Mouse (Mus musculus): ENCODE measurements around the gene Cyfip1. TPM values are rescaled to one million over a fixed set of nuclear protein-coding genes. Genes with fewer than 3 reads are reported as not detected.

Gene Cyfip1
- 81.3 and 83.7 TPM in 2 replicates for polyA plus RNA-seq (2016; fragmentation: Nextera tagmentation; extraction: Ambion mirVana)

DNA sequence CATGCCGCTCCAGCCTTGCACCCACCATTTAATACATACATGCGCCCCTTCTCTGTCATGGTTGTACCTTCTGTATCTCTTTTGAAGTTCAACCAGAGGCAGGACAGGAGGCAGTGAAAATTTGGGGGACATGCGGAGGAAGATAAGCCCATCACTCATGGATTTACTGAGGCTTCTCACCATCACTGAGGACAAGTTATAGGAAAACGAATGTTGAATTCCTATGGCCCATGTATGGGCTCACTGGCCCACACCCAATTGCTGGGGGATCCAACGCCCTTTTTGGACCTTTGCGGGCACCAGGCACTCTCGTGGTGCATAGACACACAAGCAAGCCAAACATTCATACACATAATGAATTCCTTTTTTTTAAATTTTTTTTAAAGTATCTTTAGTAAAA is at the start of gene Cyfip1:
Gene Cyfip1 (plus strand): TSS at position 301 of the 400 bp plus-strand sequence.
- Histone ChIP-seq H3K4me2 (replicated peaks) (peak within 1 kb of the TSS; percentile 61), H3K27ac (peak within 1 kb of the TSS; percentile 87), H3K9ac (peak within 1 kb of the TSS; percentile 71), H3K36me3 (no peaks in the 10 kb centered on the region), H3K4me3 (peak within 1 kb of the TSS; percentile 83), H3K9me3 (replicated peaks) (no peaks in the 10 kb centered on the region), H3K4me1 (peaks cover 7% of the 10 kb centered on the region; the same call in 1 of the 2 replicates), H3K27me3 (no peaks in the 10 kb centered on the region)
- peak; percentile 0; the same call in 1 of the 2 replicates for ATAC-seq (ENCODE audit: low FRiP score)
- WGBS = 48% methylated on average over 7 of the region's 7 CpGs

DNA sequence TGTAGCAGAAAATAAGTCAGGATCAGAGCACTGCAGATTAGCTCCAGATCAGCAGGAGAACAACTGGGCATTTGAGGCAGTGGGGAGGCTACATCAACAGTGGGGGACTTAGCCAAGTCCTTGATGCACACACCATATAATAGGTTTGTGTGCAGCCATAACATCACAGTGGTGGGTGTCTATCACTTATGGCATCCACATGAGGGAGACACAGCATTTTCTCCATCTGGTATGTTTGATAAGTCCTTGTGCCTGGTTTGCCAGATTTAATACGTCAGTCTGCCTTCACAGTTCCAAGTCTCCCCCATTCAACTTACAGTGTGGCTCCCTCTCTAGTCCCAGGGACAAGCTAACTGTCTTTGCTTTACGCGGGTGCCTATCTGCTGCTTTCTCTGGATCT is 49.3 kb upstream of the Cyfip1 start:
- WGBS = 81% methylated on average over 3 of the region's 3 CpGs
- ATAC-seq (ENCODE audit: low FRiP score) = no peak
- H3K9ac ChIP-seq = no peak overlapping the region

DNA sequence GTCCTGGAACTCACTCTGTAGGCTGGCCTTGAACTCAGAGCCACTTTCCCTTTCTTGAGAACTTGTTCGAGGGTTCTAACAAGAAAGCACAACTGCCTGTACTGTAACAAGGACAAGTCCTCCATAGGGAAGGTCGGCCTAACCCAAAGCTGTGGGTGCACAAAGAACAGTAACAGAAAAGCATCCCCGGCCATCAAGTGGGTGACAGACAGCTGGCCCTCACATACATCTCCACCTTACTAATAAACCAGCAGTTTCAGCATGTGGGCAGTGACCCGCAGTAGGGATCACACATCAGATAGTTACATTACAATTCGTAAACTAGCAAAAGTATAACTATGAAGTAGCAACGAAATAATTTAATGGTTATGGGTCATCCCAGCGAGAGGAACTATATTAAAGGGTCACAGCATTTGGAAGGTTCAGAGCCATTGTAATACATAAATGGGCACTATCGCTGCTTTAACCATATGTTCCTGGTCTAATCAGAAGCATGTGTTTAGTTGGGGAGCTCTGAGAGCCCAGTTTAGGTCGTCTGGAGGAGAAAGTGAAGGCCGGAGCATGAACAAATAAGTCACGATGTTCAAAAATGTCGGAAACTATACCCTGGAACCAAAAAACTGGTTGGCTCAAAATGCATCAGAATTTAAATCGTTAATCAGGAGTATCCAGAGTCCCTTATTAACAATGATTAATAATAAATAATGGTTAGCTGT is 48.2 kb upstream of the Cyfip1 start:
- H3K4me2 ChIP-seq (replicated peaks) = peak overlapping the region; percentile 72
- 36% methylated on average over 13 of the region's 13 CpGs for WGBS
- peaks cover 20% of the 10 kb centered on the region for H3K36me3 ChIP-seq
- peak; percentile 53 for ATAC-seq (ENCODE audit: low FRiP score)
- peak overlapping the region; percentile 77 for H3K4me3 ChIP-seq
- H3K4me1 ChIP-seq = peaks cover 16% of the 10 kb centered on the region
- H3K9ac ChIP-seq = peak overlapping the region; percentile 90
- H3K27ac ChIP-seq = peak overlapping the region; percentile 36
- H3K27me3 ChIP-seq = no peaks in the 10 kb centered on the region
- no peaks in the 10 kb centered on the region for H3K9me3 ChIP-seq (replicated peaks)

More for the DNA sequence above, 49.3 kb upstream of the Cyfip1 start:
- H3K4me3 ChIP-seq = no peak overlapping the region
- no peaks in the 10 kb centered on the region for H3K27me3 ChIP-seq
- H3K4me1 ChIP-seq = peaks cover 16% of the 10 kb centered on the region
- H3K9me3 ChIP-seq (replicated peaks) = no peaks in the 10 kb centered on the region
- no peak overlapping the region for H3K4me2 ChIP-seq (replicated peaks)
- H3K27ac ChIP-seq = no peak overlapping the region
- peaks cover 14% of the 10 kb centered on the region for H3K36me3 ChIP-seq

DNA sequence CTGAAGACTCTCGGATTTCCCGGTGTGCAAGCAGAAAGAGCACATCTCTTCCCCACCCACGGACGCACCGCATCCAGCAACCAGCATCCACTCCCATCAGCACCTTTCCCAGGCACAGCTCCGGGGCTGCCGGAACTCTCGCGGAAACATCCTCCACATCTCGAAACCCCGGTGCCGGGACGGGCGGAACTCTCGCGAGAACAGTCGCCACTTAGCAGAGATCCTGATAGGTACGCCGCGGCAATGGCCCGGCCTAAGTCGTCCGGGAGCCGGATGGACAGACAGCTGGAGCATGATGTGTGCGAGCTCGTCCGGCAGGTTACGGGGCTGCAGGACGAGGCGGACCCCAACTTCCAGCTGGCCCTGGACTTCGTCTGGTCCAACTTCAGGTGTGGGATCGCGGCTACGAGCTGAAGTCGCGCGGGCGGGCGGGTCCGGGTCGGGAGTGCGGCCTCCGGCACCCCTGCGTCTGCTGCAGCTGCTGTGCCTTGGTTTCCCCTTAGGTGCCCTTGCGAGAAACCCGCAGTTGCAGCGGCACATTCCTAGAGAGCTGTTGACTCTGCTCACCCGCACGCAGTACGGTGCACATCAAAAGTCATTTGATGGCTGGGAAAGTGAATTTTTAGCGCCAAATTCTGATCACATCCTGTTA is 47.5 kb upstream of the Cyfip1 start, which contains the start of gene Tubgcp5:
Gene Tubgcp5 (plus strand): TSS at position 203 of the 652 bp plus-strand sequence.
- Histone ChIP-seq H3K4me1 (peaks cover 16% of the 10 kb centered on the region), H3K9ac (peak within 1 kb of the TSS; percentile 90), H3K4me2 (replicated peaks) (peak within 1 kb of the TSS; percentile 72), H3K27me3 (no peaks in the 10 kb centered on the region), H3K9me3 (replicated peaks) (no peaks in the 10 kb centered on the region), H3K36me3 (peaks cover 22% of the 10 kb centered on the region), H3K4me3 (peak within 1 kb of the TSS; percentile 77), H3K27ac (peak within 1 kb of the TSS; percentile 82)
- WGBS = 0% methylated on average over 51 of the region's 51 CpGs
- peak; percentile 99 for ATAC-seq (ENCODE audit: low FRiP score)

DNA sequence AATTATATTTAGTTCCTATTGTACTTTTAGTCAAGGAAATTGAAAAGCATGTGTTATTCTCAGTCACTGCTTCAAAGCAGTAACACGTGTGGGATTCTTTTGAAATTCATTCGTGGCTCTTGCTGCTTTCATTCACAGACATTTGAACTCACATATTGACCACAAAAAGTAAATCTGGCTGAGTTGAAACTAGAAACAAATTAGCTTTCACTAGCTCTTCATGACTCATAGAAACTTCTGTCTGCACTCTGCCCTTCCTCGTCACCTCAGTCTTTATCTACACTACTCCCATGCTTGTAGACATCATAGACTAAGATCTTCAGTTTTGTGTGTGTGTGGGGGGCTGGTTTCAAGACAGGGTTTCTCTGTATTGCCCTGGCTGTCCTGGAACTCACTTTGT is 41.6 kb upstream of the Cyfip1 start:
- WGBS = 86% methylated on average over 3 of the region's 3 CpGs

DNA sequence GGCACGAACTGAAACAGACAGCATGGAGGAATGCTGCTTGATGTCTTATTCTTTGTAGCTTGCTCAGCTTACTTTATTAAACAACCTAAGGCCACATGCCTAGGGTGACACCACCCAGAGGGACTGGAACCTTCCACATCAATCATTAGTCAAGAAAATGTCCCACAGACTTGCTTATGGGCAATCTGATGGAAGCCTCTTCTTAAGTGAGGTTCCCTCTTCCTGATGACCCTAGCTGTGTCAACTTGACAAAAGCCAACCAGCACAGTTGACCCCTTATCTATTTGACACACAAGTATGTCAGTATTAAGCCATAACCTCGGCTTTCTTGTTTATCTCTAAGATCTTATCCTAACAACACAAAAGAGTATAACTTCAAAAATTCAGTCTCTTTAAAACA is 31.6 kb upstream of the Cyfip1 start:
- H3K27ac ChIP-seq = no peak overlapping the region
- no peak overlapping the region for H3K4me2 ChIP-seq (replicated peaks)
- H3K27me3 ChIP-seq = no peaks in the 10 kb centered on the region
- no peak for ATAC-seq (ENCODE audit: low FRiP score)
- no peaks in the 10 kb centered on the region for H3K9me3 ChIP-seq (replicated peaks)
- 94% methylated on average over 2 of the region's 2 CpGs for WGBS
- H3K36me3 ChIP-seq = peaks cover 81% of the 10 kb centered on the region
- H3K9ac ChIP-seq = no peak overlapping the region
- H3K4me1 ChIP-seq = no peaks in the 10 kb centered on the region
- H3K4me3 ChIP-seq = no peak overlapping the region

More for the DNA sequence above, 41.6 kb upstream of the Cyfip1 start:
- Histone ChIP-seq H3K27ac (no peak overlapping the region), H3K36me3 (peaks cover 67% of the 10 kb centered on the region), H3K4me2 (replicated peaks) (no peak overlapping the region), H3K9me3 (replicated peaks) (no peaks in the 10 kb centered on the region), H3K4me1 (peaks cover 6% of the 10 kb centered on the region), H3K4me3 (no peak overlapping the region), H3K9ac (no peak overlapping the region), H3K27me3 (no peaks in the 10 kb centered on the region)
- no peak for ATAC-seq (ENCODE audit: low FRiP score)

DNA sequence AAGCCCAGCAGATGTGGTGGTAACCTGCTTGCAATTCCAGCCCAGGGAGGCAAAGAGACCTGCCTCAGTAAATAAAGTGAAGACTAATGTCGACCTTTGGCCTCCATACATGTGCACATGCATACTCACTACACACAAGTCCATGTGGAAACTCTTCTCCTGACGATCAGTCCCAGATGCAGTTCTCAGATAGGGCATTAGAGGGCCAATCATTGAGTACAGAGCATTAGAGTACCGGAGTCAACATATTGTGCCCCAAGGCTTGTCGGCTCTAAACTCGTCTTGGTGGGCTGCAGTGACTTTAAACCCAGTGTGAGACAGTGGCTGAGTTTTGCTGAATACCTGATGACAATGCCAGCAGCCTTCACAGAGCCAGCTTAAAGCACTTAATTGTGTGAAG is 17.1 kb upstream of the Cyfip1 start:
- Histone ChIP-seq H3K9ac (no peak overlapping the region), H3K4me2 (replicated peaks) (no peak overlapping the region), H3K4me1 (no peaks in the 10 kb centered on the region), H3K4me3 (no peak overlapping the region), H3K27me3 (no peaks in the 10 kb centered on the region), H3K9me3 (replicated peaks) (no peaks in the 10 kb centered on the region), H3K36me3 (peaks cover 80% of the 10 kb centered on the region), H3K27ac (no peak overlapping the region)
- 88% methylated on average over 5 of the region's 5 CpGs for WGBS
- ATAC-seq (ENCODE audit: low FRiP score) = no peak

DNA sequence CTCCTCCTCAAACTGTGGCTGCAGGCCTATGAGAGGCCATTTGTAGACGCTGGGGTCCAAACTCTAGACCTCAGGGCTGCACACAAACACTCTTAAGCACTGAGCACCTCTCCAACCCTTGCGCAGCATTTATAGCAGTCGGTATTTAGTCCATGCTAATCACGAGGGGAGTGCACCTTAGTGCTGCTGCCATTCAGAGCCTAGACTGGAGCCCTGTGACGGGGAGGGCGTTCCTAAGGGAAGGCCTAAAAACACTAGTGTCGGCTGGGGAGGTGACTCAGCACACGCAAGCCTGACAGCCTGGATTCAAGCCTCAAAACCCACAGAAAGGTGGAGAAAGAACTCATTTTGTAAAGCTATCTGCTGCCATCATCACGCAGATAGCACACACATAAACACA is 14.0 kb upstream of the Cyfip1 start:
- peaks cover 61% of the 10 kb centered on the region for H3K36me3 ChIP-seq
- H3K27me3 ChIP-seq = no peaks in the 10 kb centered on the region
- ATAC-seq (ENCODE audit: low FRiP score) = no peak
- H3K27ac ChIP-seq = no peak overlapping the region
- no peak overlapping the region for H3K4me3 ChIP-seq
- 90% methylated on average over 9 of the region's 9 CpGs for WGBS
- no peaks in the 10 kb centered on the region for H3K9me3 ChIP-seq (replicated peaks)
- no peak overlapping the region for H3K4me2 ChIP-seq (replicated peaks)
- no peak overlapping the region for H3K9ac ChIP-seq
- H3K4me1 ChIP-seq = no peaks in the 10 kb centered on the region

DNA sequence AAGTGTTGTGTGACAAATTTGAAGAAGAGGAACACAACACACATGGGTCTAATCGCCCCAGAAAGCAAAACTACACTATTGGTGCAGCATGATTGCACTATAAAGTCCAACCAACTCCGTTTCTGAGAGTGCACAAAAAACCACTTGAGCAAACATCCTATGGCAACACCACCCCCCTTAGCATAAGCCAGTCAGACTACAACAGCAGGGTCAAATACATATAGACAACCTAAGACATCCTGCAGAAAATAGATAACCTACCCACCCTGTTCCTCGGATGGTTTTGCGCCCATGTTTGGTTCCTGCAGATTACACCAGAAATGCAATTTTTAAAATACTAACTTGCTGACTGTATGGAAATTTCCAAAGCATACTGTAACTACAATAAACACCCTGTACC is 4.7 kb upstream of the Cyfip1 start:
- Histone ChIP-seq H3K27me3 (no peaks in the 10 kb centered on the region), H3K9me3 (replicated peaks) (no peaks in the 10 kb centered on the region), H3K4me1 (peaks cover 7% of the 10 kb centered on the region; the same call in 1 of the 2 replicates), H3K27ac (no peak overlapping the region), H3K4me3 (no peak overlapping the region), H3K36me3 (peaks cover 2% of the 10 kb centered on the region; the same call in 1 of the 2 replicates), H3K9ac (no peak overlapping the region), H3K4me2 (replicated peaks) (no peak overlapping the region)
- WGBS = 89% methylated on average over 4 of the region's 4 CpGs
- ATAC-seq (ENCODE audit: low FRiP score) = no peak

DNA sequence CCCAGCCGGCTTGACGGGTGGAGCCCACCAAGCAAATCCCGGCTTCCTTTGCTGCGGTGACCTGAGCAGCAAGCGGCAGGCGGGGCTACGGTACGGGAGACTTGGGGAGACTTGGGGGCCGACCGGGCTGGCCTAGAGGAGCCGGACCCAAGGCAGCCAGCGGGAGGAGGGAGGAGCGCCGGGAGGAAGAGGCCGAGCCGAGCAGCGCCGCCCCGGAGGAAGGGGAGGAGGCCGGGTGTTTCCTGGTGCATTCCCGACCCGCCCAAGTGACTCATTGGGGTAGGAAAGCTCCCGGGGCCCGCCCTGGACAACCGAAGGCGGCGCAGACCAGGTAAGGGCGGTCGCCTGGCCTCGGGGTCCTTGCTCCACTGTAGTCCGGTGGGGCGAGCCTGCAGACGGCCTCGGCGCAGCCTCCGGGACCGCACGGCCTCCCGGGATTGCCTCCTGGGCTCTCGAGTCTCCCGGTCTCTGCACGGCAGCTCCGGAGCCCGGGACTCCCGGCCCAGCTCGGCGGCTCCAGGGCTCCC is 495 bp downstream of the Cyfip1 start:
- peak overlapping the region; percentile 61 for H3K4me2 ChIP-seq (replicated peaks)
- under 1% methylated on average over 39 of the region's 47 CpGs for whole genome bisulfite sequencing
- H3K36me3 ChIP-seq = no peaks in the 10 kb centered on the region
- no peaks in the 10 kb centered on the region for H3K27me3 ChIP-seq
- peak overlapping the region; percentile 71 for H3K9ac ChIP-seq
- H3K9me3 ChIP-seq (replicated peaks) = no peaks in the 10 kb centered on the region
- H3K4me1 ChIP-seq = peaks cover 7% of the 10 kb centered on the region; the same call in 1 of the 2 replicates
- peak overlapping the region; percentile 87 for H3K27ac ChIP-seq
- peak; percentile 95 for ATAC-seq (ENCODE audit: low FRiP score)
- H3K4me3 ChIP-seq = peak overlapping the region; percentile 83

DNA sequence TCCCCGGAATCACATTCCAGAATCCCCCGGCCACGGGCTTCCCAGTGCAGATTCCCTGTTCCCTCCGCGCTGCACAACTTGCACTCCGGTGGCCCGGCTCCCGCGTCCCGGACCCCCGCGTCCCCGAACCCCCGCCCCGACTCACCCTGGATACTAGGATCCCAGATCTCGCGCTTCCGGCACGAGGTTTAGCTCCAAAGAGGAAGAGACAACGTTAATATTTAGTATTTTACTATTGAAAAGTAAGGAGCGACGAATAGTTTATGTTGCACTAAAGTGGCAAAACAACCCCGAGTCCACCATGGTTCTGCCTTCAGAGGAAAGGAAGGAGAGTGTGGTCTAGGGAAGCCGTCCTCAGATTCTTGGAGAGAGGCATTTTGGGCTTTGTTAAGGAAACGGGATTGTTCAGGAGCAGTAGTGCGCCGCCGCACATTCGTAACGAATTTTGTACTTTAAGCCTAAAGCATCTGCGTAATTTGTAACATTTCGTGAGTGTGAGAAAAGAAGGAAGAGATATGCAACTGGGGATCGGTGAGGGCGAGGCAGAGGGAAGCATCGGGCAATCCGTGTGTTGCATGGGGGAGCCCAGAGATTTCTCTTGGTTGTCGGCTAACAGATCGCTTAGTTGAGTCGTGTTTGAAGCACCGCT is 1.1 kb downstream of the Cyfip1 start:
- no peaks in the 10 kb centered on the region for H3K9me3 ChIP-seq (replicated peaks)
- H3K4me3 ChIP-seq = peak overlapping the region; percentile 83
- peak overlapping the region; percentile 61 for H3K4me2 ChIP-seq (replicated peaks)
- under 1% methylated on average over 40 of the region's 40 CpGs for WGBS
- H3K27ac ChIP-seq = peak overlapping the region; percentile 87
- peak overlapping the region; percentile 71 for H3K9ac ChIP-seq
- peaks cover 7% of the 10 kb centered on the region; the same call in 1 of the 2 replicates for H3K4me1 ChIP-seq
- peak; percentile 78 for ATAC-seq (ENCODE audit: low FRiP score)
- H3K27me3 ChIP-seq = no peaks in the 10 kb centered on the region
- H3K36me3 ChIP-seq = no peaks in the 10 kb centered on the region
